Mouse (Mus musculus): ENCODE measurements around the gene Zfp229. TPM values are rescaled to one million over a fixed set of nuclear protein-coding genes. Genes with fewer than 3 reads are reported as not detected.
"Not testable (repeated sequence)": the region's sequence is repeated elsewhere in the genome, so short reads cannot be mapped to it uniquely, and the experiment has no call there.

Zfp229 gene
- total RNA-seq (2014; fragmentation: Nextera tagmentation) (4.5 and 6.3 TPM in 2 replicates), total RNA-seq (2017) (3.8 and 10.1 TPM in 2 replicates)

GRCm38 (mm10) chr17:21730495-21730894 lies at the start of gene Zfp229:
Gene Zfp229, plus strand, starts transcription at chr17:21730795.
- ATAC-seq (replicated peaks; ENCODE audit: low FRiP score, low TSS enrichment, poor library complexity, severe bottlenecking), result not testable (repeated sequence)

DNA sequence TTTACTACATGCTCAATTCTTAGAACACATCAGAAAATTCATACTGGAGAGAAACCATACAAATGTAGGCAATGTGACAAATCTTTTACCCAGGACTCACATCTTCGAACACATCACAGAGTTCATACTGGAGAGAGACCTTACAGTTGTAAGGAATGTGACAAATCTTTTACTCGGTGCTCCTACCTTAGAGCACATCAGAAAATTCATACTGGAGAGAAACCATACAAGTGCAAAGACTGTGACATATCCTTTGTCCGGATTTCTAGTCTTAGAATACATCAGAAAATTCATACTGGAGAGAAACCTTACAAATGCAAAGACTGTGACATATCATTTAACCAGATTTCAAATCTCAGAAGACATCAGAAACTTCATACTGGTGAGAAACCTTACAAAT lies 39.0 kb upstream of the Zfp229 start, which contains the start of gene Gm10226:
Gene Gm10226, plus strand, starts transcription at position 301 of the 400 bp plus-strand sequence.
- ATAC-seq (replicated peaks; ENCODE audit: low FRiP score, low TSS enrichment, poor library complexity, severe bottlenecking), result no peak

GRCm38 (mm10) chr17:21693342-21693741 lies 37.3 kb upstream of the Zfp229 start:
- ATAC-seq (replicated peaks; ENCODE audit: low FRiP score, low TSS enrichment, poor library complexity, severe bottlenecking), result no peak

DNA sequence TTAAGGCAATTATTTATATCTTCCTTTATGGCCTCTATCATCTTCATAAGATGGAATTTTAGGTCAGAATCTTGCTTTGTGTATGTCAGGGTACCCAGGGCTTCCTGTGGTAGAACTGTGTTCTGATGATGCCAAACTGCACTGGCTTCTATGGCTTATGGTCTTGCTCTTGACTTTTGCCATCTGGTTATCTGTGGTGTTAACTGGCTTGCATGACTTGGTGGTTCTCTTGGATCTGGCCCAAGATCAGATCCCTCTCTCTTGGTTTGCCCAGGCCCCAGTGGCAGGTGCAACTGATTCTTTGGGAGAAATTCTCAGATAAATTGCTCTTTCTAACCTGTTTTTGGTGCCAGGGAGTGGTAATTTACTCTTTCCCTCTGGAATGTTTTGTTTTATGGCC lies 34.5 kb upstream of the Zfp229 start:
- peak; percentile 79 for ATAC-seq (replicated peaks; ENCODE audit: low FRiP score, low TSS enrichment, poor library complexity, severe bottlenecking)

- ATAC-seq (replicated peaks; ENCODE audit: low FRiP score, low TSS enrichment, poor library complexity, severe bottlenecking), result peak; percentile 85
Observed at GRCm38 (mm10) chr17:21702281-21703240, 28.0 kb upstream of the Zfp229 start.

DNA sequence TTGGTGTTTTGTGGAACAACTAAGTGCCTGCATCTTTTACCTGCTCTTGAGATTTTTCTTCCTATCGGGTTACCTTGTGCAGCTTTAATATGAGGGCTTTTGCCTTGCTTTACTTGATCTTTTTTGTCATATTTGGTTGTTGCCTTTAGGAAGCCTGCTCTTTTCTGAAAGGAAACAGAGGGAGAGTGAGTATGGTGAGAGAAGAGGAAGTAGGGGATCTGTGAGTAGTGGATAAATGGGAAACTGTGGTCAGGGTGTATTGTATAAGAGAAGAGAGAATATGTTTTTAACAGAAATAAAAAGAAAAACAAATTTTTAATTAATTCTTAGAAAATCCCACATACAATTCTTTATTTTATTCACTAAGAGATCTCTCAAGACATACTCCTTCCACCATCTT lies 27.2 kb upstream of the Zfp229 start:
- ATAC-seq (replicated peaks; ENCODE audit: low FRiP score, low TSS enrichment, poor library complexity, severe bottlenecking), result no peak

- ATAC-seq (replicated peaks; ENCODE audit: low FRiP score, low TSS enrichment, poor library complexity, severe bottlenecking), result peak; percentile 87
Observed at GRCm38 (mm10) chr17:21707343-21707996, 23.1 kb upstream of the Zfp229 start, which contains the start of gene Zfp760. Gene Zfp760, plus strand, starts transcription at chr17:21707741.

DNA sequence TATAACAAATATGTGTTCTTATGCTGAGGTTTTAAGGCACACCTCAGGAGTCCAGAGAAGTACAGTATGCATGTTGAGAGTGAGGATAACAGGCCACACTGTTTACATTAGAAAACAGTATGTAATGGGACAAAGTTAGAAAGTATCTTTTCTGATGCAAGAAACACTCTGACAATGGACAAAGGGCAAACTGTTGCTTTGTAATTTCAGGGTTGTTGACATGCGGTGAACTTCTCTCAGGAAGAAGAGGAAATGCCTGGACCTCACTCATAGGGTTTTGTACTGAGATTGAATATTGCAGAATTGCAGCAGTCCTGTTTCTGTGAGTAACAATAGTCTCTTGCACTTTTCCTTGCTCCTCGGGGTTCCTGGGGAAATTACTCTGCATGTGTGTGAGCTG lies 22.2 kb upstream of the Zfp229 start:
- 0 out of 2 replicates have a peak, but pooled peaks have one; percentile 24 for ATAC-seq (replicated peaks; ENCODE audit: low FRiP score, low TSS enrichment, poor library complexity, severe bottlenecking)

DNA sequence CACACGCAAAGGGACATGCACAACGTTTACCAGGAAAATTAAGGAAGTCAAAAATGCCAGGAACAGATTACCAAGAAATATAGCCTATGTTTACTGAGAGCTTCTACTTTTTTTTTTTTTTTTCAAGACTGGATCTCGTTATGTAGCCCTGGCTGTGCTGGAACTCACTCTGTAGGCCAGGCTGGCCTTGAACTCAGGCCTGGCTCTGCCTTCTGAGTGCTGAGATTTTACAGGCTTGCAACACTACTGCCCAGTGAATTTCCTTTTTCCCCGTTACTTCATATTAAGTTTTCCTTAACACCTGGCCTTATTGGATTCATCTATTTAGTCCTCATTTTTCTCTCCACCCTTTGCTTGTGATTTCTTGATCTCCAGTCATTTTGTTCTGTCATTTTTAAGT lies 2.5 kb downstream of the Zfp229 start:
- ATAC-seq (replicated peaks; ENCODE audit: low FRiP score, low TSS enrichment, poor library complexity, severe bottlenecking), result no peak

DNA sequence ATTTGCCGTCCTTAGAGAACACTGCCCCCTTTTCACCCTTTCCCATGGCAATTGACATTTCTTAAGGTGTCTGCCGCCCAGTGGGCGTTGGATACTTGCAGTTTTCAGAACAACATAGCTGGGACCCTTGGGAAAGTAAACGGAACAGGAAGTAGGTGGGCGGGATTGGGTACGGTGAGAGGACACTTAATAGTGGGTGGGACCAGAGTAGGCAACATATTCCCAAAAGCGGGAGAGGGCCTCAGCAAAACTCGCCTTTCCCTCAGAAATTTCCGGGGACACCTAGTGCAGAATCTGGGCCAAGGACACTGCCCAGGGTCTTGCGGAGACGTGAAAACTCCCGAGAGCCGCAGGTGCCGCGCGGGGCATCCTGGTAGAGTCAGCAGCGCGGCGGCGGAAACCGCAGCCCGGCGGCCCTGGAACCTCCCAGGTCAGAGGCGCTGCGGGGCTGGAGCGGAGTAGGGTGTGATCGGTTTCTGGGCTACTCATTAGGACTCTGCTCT lies 3.0 kb downstream of the Zfp229 start:
- peak; percentile 97 for ATAC-seq (replicated peaks; ENCODE audit: low FRiP score, low TSS enrichment, poor library complexity, severe bottlenecking)

DNA sequence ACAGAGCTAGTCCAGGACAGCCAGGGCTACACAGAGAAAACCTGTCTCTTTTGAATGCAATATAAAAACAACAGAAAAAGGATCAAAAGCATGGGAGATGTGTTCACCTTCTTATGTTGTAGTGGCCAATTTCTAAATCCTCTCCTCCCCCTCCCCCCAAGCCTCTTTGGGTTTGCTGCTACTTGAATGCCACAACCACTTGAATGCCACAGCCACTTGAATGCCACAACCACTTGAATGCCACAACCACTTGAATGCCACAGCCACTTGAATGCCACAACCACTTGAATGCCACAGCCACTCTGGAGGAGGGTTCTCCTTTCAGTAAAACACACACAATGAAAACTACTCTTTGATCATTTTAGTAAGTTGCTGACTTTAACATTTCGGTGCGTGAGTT lies 22.2 kb downstream of the Zfp229 start:
- no peak for ATAC-seq (replicated peaks; ENCODE audit: low FRiP score, low TSS enrichment, poor library complexity, severe bottlenecking)

- ATAC-seq (replicated peaks; ENCODE audit: low FRiP score, low TSS enrichment, poor library complexity, severe bottlenecking), result 0 out of 2 replicates have a peak, but pooled peaks have one; percentile 57
Observed at GRCm38 (mm10) chr17:21753342-21754208, 23.0 kb downstream of the Zfp229 start.

DNA sequence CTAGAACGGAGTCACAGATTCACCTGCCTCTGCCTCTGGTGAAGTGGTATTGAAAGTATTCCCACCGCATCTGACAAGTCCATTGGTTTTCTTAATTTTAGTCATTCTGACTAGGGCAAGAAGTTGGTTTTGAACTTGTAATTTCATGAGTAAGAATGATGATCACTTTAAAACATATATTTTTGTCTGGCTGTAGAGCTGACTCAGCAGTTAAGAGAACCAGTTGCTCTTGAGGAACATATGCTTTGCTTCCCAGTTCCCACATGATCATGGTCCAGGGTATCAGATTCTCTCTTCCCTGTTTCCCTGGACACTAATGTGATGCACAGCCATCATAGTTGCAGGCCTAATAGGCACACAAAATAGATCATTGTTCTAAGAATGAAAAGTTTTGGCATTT lies 39.7 kb downstream of the Zfp229 start:
- no peak for ATAC-seq (replicated peaks; ENCODE audit: low FRiP score, low TSS enrichment, poor library complexity, severe bottlenecking)

GRCm38 (mm10) chr17:21792256-21792655 lies 61.7 kb downstream of the Zfp229 start:
- ATAC-seq (replicated peaks; ENCODE audit: low FRiP score, low TSS enrichment, poor library complexity, severe bottlenecking), result no peak

DNA sequence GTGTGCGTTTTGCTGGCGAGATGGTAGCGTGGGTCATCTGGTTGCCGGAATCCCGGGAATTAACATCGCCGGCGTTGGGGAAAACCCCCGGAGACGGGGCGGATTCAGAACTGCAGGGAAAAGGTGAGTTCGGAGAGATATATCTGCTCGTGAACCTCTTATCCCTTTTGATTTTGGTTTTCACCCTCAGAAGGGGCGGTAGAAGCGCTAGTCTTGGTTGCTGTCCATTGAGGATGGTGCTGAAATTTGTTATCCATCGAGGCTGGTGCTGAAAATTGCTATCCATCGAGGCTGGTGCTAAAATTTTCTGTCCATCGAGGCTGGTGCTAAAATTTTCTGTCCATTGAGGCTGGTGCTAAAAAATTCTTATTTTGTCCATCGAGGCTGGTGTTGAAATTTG lies 70.8 kb downstream of the Zfp229 start:
- not testable (repeated sequence) for ATAC-seq (replicated peaks; ENCODE audit: low FRiP score, low TSS enrichment, poor library complexity, severe bottlenecking)
